Mouse (Mus musculus): ENCODE measurements around the gene Tbcb.

DNA sequence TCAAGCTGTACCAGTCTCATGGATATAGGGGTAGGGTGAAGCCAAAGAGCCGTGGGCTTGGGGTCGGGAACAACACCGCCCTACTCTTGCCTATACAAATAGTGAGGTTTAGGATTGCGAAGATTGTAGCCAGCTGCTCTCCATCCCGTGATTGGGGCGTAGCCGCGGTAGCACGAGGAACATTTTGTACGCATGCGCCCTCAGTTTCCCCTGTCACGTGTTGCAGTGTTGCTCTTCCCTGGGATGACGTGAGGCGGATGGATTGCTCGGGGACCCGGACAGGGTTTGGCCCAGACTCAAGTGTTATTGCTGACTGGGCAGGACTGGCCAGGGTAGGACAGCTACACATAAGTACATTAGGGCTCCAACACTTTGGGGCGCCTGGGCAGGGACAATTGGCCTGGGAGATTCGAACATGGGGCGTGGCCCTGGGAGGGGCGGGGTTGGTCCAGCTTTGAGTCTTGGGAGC, 48.6 kb upstream of the Tbcb start:
- TF ChIP-seq CTCF (IDR thresholded peaks at IDR 0.05; ENCODE audit: control insufficient read depth, insufficient read depth, insufficient read length), result no peak
- TF ChIP-seq MAX (IDR thresholded peaks at IDR 0.05), result peak; percentile 82
- TF ChIP-seq USF1 (IDR thresholded peaks at IDR 0.05; ENCODE audit: low read depth), result peak; percentile 100
- no peak for TF ChIP-seq MYOD1 (IDR thresholded peaks at IDR 0.05; ENCODE audit: control insufficient read depth, insufficient read length, low read depth)
- no peak for TF ChIP-seq FOSL1 (IDR thresholded peaks at IDR 0.05; ENCODE audit: insufficient read depth, low read length, poor library complexity, severe bottlenecking)
